Mouse (Mus musculus): ENCODE measurements around the gene Alkbh2.

- no peak for TF ChIP-seq GATA1 (IDR thresholded peaks at IDR 0.05; ENCODE audit: borderline replicate concordance, low read length)
- TF ChIP-seq FLI1 (IDR thresholded peaks at IDR 0.05; ENCODE audit: low read length), result no peak
Observed at GRCm38 (mm10) chr5:114139175-114139574, 11.2 kb upstream of the Alkbh2 start.
